Mouse (Mus musculus): ENCODE measurements at regions not wholly inside any gene's neighbourhood (a gene's known extent, or its start where the extent isn't known, plus 50 kb on each side); places are given as distances from the start of the nearest gene placed in this dataset.
A peak's percentile ranks its signal among the peaks of the same experiment; 100 is the strongest.

DNA sequence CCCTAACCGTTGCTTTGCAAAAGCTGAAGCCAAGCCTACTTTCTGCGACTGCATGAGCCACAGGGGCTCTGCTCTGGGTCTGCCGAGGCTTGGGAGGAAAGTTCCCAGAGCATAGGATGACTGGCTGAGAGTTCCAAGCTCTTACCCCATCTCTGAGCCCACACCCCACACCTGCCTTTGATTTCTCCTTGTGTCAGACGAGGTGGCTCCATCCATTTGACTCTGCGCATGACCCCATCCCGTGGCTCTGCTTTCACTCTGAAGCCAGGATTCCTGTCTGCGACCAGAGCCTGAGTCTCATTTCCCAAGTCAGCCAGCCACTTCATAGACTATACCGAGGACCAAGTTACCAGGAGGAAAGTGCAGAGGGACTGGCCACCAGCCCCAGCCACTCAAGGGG, 216.1 kb upstream of the Msx2 start:
- Histone ChIP-seq H3K9me3 (no peaks in the 10 kb centered on the region), H3K4me2 (replicated peaks) (peak overlapping the region; percentile 34), H3K36me3 (no peaks in the 10 kb centered on the region), H3K4me3 (no peak overlapping the region), H3K27me3 (peaks cover 76% of the 10 kb centered on the region), H3K9ac (replicated peaks) (no peak overlapping the region), H3K4me1 (peaks cover 10% of the 10 kb centered on the region; the same call in 1 of the 2 replicates), H3K27ac (replicated peaks) (no peak overlapping the region)
- ATAC-seq (ENCODE audit: low FRiP score, low read depth), result no peak
- 56% methylated on average over 8 of the region's 8 CpGs for WGBS

DNA sequence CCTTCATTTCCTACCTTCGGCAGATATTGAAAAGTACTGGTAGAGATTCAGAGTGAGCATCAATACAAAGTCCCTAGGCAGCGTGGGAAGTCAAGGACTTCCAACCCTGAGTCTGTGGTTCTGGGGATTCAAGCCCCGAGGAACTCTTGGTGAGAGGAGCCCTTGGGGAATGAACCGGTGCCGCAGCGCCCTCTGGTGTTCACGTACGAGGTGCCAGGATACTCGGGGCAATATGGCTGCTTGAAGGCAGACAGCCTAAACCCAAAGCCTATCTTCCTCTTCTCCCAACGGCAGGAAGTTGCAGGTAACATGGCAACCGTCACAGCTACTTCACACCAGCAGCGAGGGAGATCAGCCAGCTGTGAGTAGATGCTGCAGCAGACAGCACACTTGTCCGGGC, 215.6 kb upstream of the Msx2 start:
- Histone ChIP-seq H3K9me3 (no peaks in the 10 kb centered on the region), H3K4me2 (replicated peaks) (peak overlapping the region; percentile 34), H3K9ac (replicated peaks) (no peak overlapping the region), H3K36me3 (no peaks in the 10 kb centered on the region), H3K4me3 (no peak overlapping the region), H3K4me1 (peaks cover 10% of the 10 kb centered on the region; the same call in 1 of the 2 replicates), H3K27me3 (peaks cover 77% of the 10 kb centered on the region), H3K27ac (replicated peaks) (no peak overlapping the region)
- WGBS, result 9% methylated on average over 13 of the region's 13 CpGs
- no peak; the same call in 1 of the 2 replicates for ATAC-seq (ENCODE audit: low FRiP score, low read depth)

GRCm38 (mm10) chr13:53684498-53684897, 211.6 kb upstream of the Msx2 start:
- H3K27ac ChIP-seq (replicated peaks), result no peak overlapping the region
- peaks cover 90% of the 10 kb centered on the region for H3K27me3 ChIP-seq
- WGBS, result 56% methylated on average over 5 of the region's 5 CpGs
- H3K4me1 ChIP-seq, result peaks cover 18% of the 10 kb centered on the region; the same call in 1 of the 2 replicates
- no peaks in the 10 kb centered on the region for H3K36me3 ChIP-seq
- no peak overlapping the region for H3K4me2 ChIP-seq (replicated peaks)
- no peak overlapping the region for H3K9ac ChIP-seq (replicated peaks)
- no peak for ATAC-seq (ENCODE audit: low FRiP score, low read depth)
- H3K4me3 ChIP-seq, result no peak overlapping the region
- no peaks in the 10 kb centered on the region for H3K9me3 ChIP-seq

- peaks cover 8% of the 10 kb centered on the region; the same call in 1 of the 2 replicates for H3K4me1 ChIP-seq
- H3K4me3 ChIP-seq, result no peak overlapping the region
- ATAC-seq (ENCODE audit: low FRiP score, low read depth), result no peak
- no peak overlapping the region for H3K4me2 ChIP-seq (replicated peaks)
- WGBS, result 93% methylated on average over 10 of the region's 10 CpGs
- H3K27me3 ChIP-seq, result peaks cover 40% of the 10 kb centered on the region
- H3K9me3 ChIP-seq, result no peaks in the 10 kb centered on the region
- no peaks in the 10 kb centered on the region for H3K36me3 ChIP-seq
- H3K27ac ChIP-seq (replicated peaks), result no peak overlapping the region
- no peak overlapping the region for H3K9ac ChIP-seq (replicated peaks)
These were observed 204.3 kb upstream of the Msx2 start for GRCm38 (mm10) chr13:53677187-53677586.

- Histone ChIP-seq H3K4me3 (no peak overlapping the region), H3K4me1 (no peaks in the 10 kb centered on the region), H3K36me3 (no peaks in the 10 kb centered on the region), H3K4me2 (replicated peaks) (no peak overlapping the region), H3K9ac (replicated peaks) (no peak overlapping the region), H3K27ac (replicated peaks) (no peak overlapping the region), H3K9me3 (peaks cover 15% of the 10 kb centered on the region; the same call in 1 of the 2 replicates), H3K27me3 (0 out of 2 replicates have a peak, but pooled peaks cover 3% of the 10 kb centered on the region)
- WGBS, result 82% methylated on average over 19 of the region's 19 CpGs
- ATAC-seq (ENCODE audit: low FRiP score, low read depth), result no peak
These were observed 197.5 kb upstream of the Msx2 start for GRCm38 (mm10) chr13:53670361-53670760.

DNA sequence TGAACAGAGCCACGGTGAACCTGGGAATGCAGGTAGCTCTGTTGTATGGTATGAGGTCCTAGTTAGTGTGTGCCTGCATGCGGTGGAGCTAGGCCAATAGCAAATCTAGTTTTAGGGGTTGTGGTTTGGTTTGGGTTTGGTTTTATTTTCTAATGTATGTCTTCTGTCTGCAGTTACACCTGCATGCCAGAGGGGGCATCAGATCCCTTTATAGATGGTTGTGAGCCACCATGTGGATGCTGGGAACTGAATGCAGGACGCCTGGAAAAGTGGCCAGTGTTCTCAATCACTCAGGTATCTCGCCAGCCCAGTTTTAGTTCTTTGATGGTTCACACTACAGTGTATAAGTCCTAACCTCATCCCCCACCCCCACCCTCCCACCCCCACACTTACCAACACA, 194.6 kb upstream of the Msx2 start:
- peaks cover 15% of the 10 kb centered on the region; the same call in 1 of the 2 replicates for H3K9me3 ChIP-seq
- peaks cover 7% of the 10 kb centered on the region; the same call in 1 of the 2 replicates for H3K27me3 ChIP-seq
- H3K9ac ChIP-seq (replicated peaks), result no peak overlapping the region
- H3K4me3 ChIP-seq, result no peak overlapping the region
- no peaks in the 10 kb centered on the region for H3K4me1 ChIP-seq
- ATAC-seq (ENCODE audit: low FRiP score, low read depth), result no peak
- no peaks in the 10 kb centered on the region for H3K36me3 ChIP-seq
- WGBS, result 94% methylated on average over 4 of the region's 4 CpGs
- H3K27ac ChIP-seq (replicated peaks), result no peak overlapping the region
- no peak overlapping the region for H3K4me2 ChIP-seq (replicated peaks)

- ATAC-seq (ENCODE audit: low FRiP score, low read depth), result no peak
- H3K4me2 ChIP-seq (replicated peaks), result no peak overlapping the region
- H3K9me3 ChIP-seq, result peaks cover 15% of the 10 kb centered on the region; the same call in 1 of the 2 replicates
- H3K4me3 ChIP-seq, result no peak overlapping the region
- H3K4me1 ChIP-seq, result no peaks in the 10 kb centered on the region
- H3K27ac ChIP-seq (replicated peaks), result no peak overlapping the region
- no peaks in the 10 kb centered on the region for H3K36me3 ChIP-seq
- H3K27me3 ChIP-seq, result peaks cover 6% of the 10 kb centered on the region; the same call in 1 of the 2 replicates
- WGBS, result 91% methylated on average over 2 of the region's 2 CpGs
- H3K9ac ChIP-seq (replicated peaks), result no peak overlapping the region
These were observed 192.7 kb upstream of the Msx2 start for GRCm38 (mm10) chr13:53665592-53665991.

DNA sequence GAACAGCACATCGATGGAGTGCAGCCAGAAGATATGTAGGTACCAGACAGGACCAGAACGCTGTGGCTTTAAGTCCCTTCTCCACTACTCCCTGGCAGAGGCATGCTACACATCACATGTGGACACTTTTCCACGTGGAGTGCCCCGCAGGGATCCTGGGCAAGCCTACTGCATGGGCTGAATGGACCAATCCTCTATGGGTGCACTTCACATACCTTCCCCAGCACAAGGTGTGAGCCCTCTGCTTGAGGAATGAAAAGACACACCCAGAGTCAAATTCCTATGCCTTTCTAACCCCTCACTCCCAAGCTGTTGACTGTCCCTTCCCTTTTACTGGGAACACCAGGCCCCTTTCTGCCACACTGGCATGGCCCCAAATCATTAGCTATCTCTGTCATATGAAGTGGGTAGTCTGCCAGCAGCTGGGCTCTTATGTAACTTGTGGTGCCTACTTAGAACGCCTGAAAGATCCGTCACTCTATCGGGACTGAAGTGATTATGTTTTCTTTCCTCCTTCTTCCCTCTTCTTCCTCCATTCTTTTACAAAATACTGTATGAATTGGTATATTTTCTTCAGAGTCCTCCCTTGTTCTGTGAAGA, 191.9 kb upstream of the Msx2 start:
- Histone ChIP-seq H3K4me2 (replicated peaks) (no peak overlapping the region), H3K27me3 (peaks cover 5% of the 10 kb centered on the region; the same call in 1 of the 2 replicates), H3K9ac (replicated peaks) (no peak overlapping the region), H3K4me1 (no peaks in the 10 kb centered on the region), H3K36me3 (no peaks in the 10 kb centered on the region), H3K4me3 (no peak overlapping the region), H3K27ac (replicated peaks) (no peak overlapping the region), H3K9me3 (peaks cover 15% of the 10 kb centered on the region; the same call in 1 of the 2 replicates)
- WGBS, result 93% methylated on average over 7 of the region's 7 CpGs
- no peak for ATAC-seq (ENCODE audit: low FRiP score, low read depth)

DNA sequence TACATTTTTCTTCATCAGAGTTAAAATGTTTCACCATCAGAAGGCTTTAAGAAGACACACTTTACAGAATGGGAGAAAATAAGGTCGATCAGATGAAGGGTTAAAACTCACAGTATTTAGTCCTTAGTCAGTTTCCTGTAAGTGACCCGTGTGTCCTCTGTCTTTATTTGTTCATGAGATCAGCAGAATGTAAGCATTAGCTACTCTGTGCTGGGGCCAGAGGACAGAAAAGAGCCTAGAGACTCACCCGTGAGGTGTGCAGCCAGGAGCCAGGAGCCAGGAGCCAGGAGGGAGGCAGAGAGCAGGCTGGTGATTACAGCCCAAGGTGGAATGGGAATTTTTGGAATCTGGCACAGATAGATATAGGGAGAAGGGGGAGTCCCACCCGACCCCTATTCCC, 180.0 kb upstream of the Msx2 start:
- Histone ChIP-seq H3K36me3 (no peaks in the 10 kb centered on the region), H3K27me3 (peaks cover 4% of the 10 kb centered on the region; the same call in 1 of the 2 replicates), H3K4me3 (no peak overlapping the region), H3K4me1 (no peaks in the 10 kb centered on the region), H3K27ac (replicated peaks) (no peak overlapping the region), H3K9ac (replicated peaks) (no peak overlapping the region), H3K4me2 (replicated peaks) (no peak overlapping the region), H3K9me3 (no peaks in the 10 kb centered on the region)
- WGBS, result 56% methylated on average over 4 of the region's 4 CpGs
- no peak for ATAC-seq (ENCODE audit: low FRiP score, low read depth)

DNA sequence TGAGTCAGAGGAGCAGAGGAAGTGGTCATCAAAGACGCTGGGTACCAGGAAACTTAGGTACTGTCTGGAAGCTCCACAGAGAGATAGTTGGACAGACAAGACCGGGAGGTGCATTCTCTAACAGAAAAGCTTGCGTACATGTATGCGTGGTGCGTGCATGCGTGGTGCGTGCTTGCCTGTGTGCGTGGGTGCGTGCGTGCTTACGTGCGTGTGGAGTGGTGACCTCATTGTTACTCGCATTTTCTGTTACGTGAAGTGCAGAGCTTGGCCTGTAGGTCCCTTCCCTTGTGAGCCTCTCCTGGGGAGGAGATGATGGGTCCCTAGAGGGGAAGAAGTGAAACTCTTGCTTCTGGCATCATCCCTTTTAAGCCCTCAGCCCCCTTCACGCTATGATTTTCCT, 175.5 kb upstream of the Msx2 start:
- Histone ChIP-seq H3K4me2 (replicated peaks) (no peak overlapping the region), H3K9ac (replicated peaks) (no peak overlapping the region), H3K9me3 (no peaks in the 10 kb centered on the region), H3K36me3 (no peaks in the 10 kb centered on the region), H3K4me3 (no peak overlapping the region), H3K4me1 (no peaks in the 10 kb centered on the region), H3K27ac (replicated peaks) (no peak overlapping the region), H3K27me3 (peaks cover 4% of the 10 kb centered on the region; the same call in 1 of the 2 replicates)
- WGBS, result 95% methylated on average over 15 of the region's 15 CpGs
- ATAC-seq (ENCODE audit: low FRiP score, low read depth), result no peak

GRCm38 (mm10) chr13:53642557-53642956, 169.7 kb upstream of the Msx2 start:
- Histone ChIP-seq H3K27me3 (0 out of 2 replicates have a peak, but pooled peaks cover 2% of the 10 kb centered on the region), H3K9ac (replicated peaks) (no peak overlapping the region), H3K4me3 (no peak overlapping the region), H3K4me2 (replicated peaks) (no peak overlapping the region), H3K27ac (replicated peaks) (no peak overlapping the region), H3K36me3 (no peaks in the 10 kb centered on the region), H3K4me1 (no peaks in the 10 kb centered on the region), H3K9me3 (no peaks in the 10 kb centered on the region)
- WGBS, result 81% methylated on average over 5 of the region's 5 CpGs
- no peak for ATAC-seq (ENCODE audit: low FRiP score, low read depth)

GRCm38 (mm10) chr13:53639584-53639983, 166.7 kb upstream of the Msx2 start:
- no peaks in the 10 kb centered on the region for H3K4me1 ChIP-seq
- WGBS, result 85% methylated on average over 5 of the region's 5 CpGs
- no peak overlapping the region for H3K4me3 ChIP-seq
- H3K9ac ChIP-seq (replicated peaks), result no peak overlapping the region
- ATAC-seq (ENCODE audit: low FRiP score, low read depth), result no peak
- no peak overlapping the region for H3K4me2 ChIP-seq (replicated peaks)
- H3K27me3 ChIP-seq, result peaks cover 17% of the 10 kb centered on the region; the same call in 1 of the 2 replicates
- no peaks in the 10 kb centered on the region for H3K36me3 ChIP-seq
- no peaks in the 10 kb centered on the region for H3K9me3 ChIP-seq
- no peak overlapping the region for H3K27ac ChIP-seq (replicated peaks)

All from midbrain, embryonic 12.5 days (tissue).